Comparison of ENCODE assay signal across 17 mouse cellular contexts in genomic region chr5:123851398-123851797, GRCm38 (mm10). TPM values are rescaled to one million over a fixed set of nuclear protein-coding genes. Genes with fewer than 3 reads are reported as not detected.
DNase-seq lines count a peak whose midpoint lies in the region; ATAC-seq and TF ChIP-seq lines count a peak whose summit lies in the region.
"Had no signal": no experiment of that assay in that cellular context is flagged by ENCODE, and none has a peak within 500 bp of the region (broad histone marks: within the 10 kb centered on the region; RNA-seq: fewer than 3 reads in every experiment).

No protein-coding gene starts in this region.

- no peak overlapping the region for H3K9ac ChIP-seq in kidney, postnatal 0 days (ENCODE audit: low read depth, low read length)
- no peak overlapping the region for H3K9ac ChIP-seq in hindbrain, embryonic 16.5 days (ENCODE audit: low read depth, low read length)
- H3K9ac ChIP-seq: forebrain, embryonic 15.5 days; liver, embryonic 14.5 days had no signal

- TF ChIP-seq POLR2A in thymus, adult 2 months (IDR thresholded peaks at IDR 0.05; ENCODE audit: control insufficient read depth, extremely low read depth, insufficient read depth, low read length, poor library complexity), result no peak

- ATAC-seq in kidney, postnatal 0 days (replicated peaks; ENCODE audit: low FRiP score, low read depth), result no peak
- ATAC-seq in hindbrain, embryonic 16.5 days, result no peak
- ATAC-seq: forebrain, embryonic 15.5 days had no signal

- no peaks in the 10 kb centered on the region for H3K9me3 ChIP-seq in kidney, postnatal 0 days (replicated peaks; ENCODE audit: low read length)
- no peaks in the 10 kb centered on the region for H3K9me3 ChIP-seq in hindbrain, embryonic 16.5 days (ENCODE audit: control insufficient read depth, low read length)
- H3K9me3 ChIP-seq: forebrain, embryonic 15.5 days; limb, embryonic 10.5 days had no signal

- H3K36me3 ChIP-seq in thymus, adult 2 months (ENCODE audit: control insufficient read depth, insufficient read depth, low read length), result no peaks in the 10 kb centered on the region
- no peaks in the 10 kb centered on the region for H3K36me3 ChIP-seq in kidney, postnatal 0 days (ENCODE audit: insufficient read depth, low read length)
- H3K36me3 ChIP-seq in splenic B cell, adult 2 months (ENCODE audit: control insufficient read depth, insufficient read depth, low read length, poor library complexity, severe bottlenecking), result no peaks in the 10 kb centered on the region
- no peaks in the 10 kb centered on the region for H3K36me3 ChIP-seq in hindbrain, embryonic 16.5 days (ENCODE audit: control insufficient read depth, insufficient read depth, low read length)
- H3K36me3 ChIP-seq: forebrain, embryonic 15.5 days; limb, embryonic 10.5 days had no signal

- peaks cover 5% of the 10 kb centered on the region for H3K4me1 ChIP-seq in thymus, adult 2 months (replicated peaks; ENCODE audit: control insufficient read depth, insufficient read depth, low read length)
- no peaks in the 10 kb centered on the region for H3K4me1 ChIP-seq in kidney, postnatal 0 days (replicated peaks; ENCODE audit: insufficient read depth, low read length)
- no peaks in the 10 kb centered on the region for H3K4me1 ChIP-seq in hindbrain, embryonic 16.5 days (ENCODE audit: control insufficient read depth, insufficient read depth, low read depth, low read length)
- H3K4me1 ChIP-seq: forebrain, embryonic 15.5 days had no signal

- no peaks in the 10 kb centered on the region for H3K27me3 ChIP-seq in thymus, adult 2 months (ENCODE audit: control insufficient read depth, insufficient read depth, low read length)
- H3K27me3 ChIP-seq in kidney, postnatal 0 days (ENCODE audit: insufficient read depth, low read length), result no peaks in the 10 kb centered on the region
- no peaks in the 10 kb centered on the region for H3K27me3 ChIP-seq in splenic B cell, adult 2 months (ENCODE audit: control insufficient read depth, insufficient read depth, low read length, poor library complexity, severe bottlenecking)
- no peaks in the 10 kb centered on the region for H3K27me3 ChIP-seq in hindbrain, embryonic 16.5 days (replicated peaks; ENCODE audit: control insufficient read depth, insufficient read depth, low read length)
- H3K27me3 ChIP-seq: forebrain, embryonic 15.5 days had no signal

- H3K27ac ChIP-seq in thymus, adult 2 months (ENCODE audit: control insufficient read depth, insufficient read depth, low read length), result no peak overlapping the region
- no peak overlapping the region for H3K27ac ChIP-seq in kidney, postnatal 0 days
- H3K27ac ChIP-seq in hindbrain, embryonic 16.5 days (ENCODE audit: low read depth, low read length), result no peak overlapping the region
- H3K27ac ChIP-seq: forebrain, embryonic 15.5 days; limb, embryonic 10.5 days; liver, embryonic 14.5 days; macrophage had no signal

- no peak for TF ChIP-seq CTCF in thymus, adult 2 months (IDR thresholded peaks at IDR 0.05; ENCODE audit: borderline replicate concordance, control insufficient read depth, extremely low read depth, insufficient read depth, low read length, poor library complexity)
- TF ChIP-seq CTCF in kidney, postnatal 0 days (IDR thresholded peaks at IDR 0.05; ENCODE audit: low read depth), result no peak

- 7% methylated on average over 2 of the region's 2 CpGs for WGBS in thymus, adult 2 months
- WGBS in kidney, postnatal 0 days, result 12% methylated on average over 2 of the region's 2 CpGs
- 68% methylated on average over 2 of the region's 2 CpGs for WGBS in hindbrain, embryonic 16.5 days

- H3K4me3 ChIP-seq in thymus, adult 2 months (ENCODE audit: control insufficient read depth, insufficient read depth, low read length), result no peak overlapping the region
- H3K4me3 ChIP-seq in kidney, postnatal 0 days (replicated peaks; ENCODE audit: low read depth, low read length), result no peak overlapping the region
- no peak overlapping the region for H3K4me3 ChIP-seq in hindbrain, embryonic 16.5 days (ENCODE audit: low read length)
- H3K4me3 ChIP-seq: forebrain, embryonic 15.5 days; limb, embryonic 10.5 days; myocyte had no signal

- no peak overlapping the region for H3K4me2 ChIP-seq in kidney, postnatal 0 days (ENCODE audit: low read length)
- H3K4me2 ChIP-seq in hindbrain, embryonic 16.5 days (ENCODE audit: low read length), result no peak overlapping the region
- H3K4me2 ChIP-seq: forebrain, embryonic 15.5 days had no signal

- DNase-seq in thymus, adult 2 months, result peak; percentile 8
- no peak for DNase-seq in thymus, adult 18-20 months
- peak; percentile 42 for DNase-seq in kidney, postnatal 0 days (ENCODE audit: low spot score)
- DNase-seq in splenic B cell, adult 2 months (ENCODE audit: low read depth, low spot score), result peak; percentile 43
- DNase-seq in Muller cell, postnatal 12 days (ENCODE audit: inconsistent ontology term), result no peak
- DNase-seq in layer of hippocampus, adult 9-11 months, result no peak
- DNase-seq: adrenal gland, postnatal 14 days; cerebellum, postnatal 25 days; gastrocnemius, postnatal 25 days; right cerebral cortex, postnatal 4 days had no signal

RNA-seq across cellular contexts. Expression of gene Hcar2, which starts 13.9 kb away (rescaled TPM):
- polyA plus RNA-seq in thymus, adult 2 months (2012; rRNA removed), result 2.7 and 3.0 TPM in 2 replicates
- polyA plus RNA-seq in kidney, postnatal 0 days (2015; fragmentation: Nextera tagmentation; extraction: Ambion mirVana), result 0.15 TPM in 1 of 2 replicates, not detected in the other
- polyA plus RNA-seq in hindbrain, embryonic 16.5 days (2015; fragmentation: Nextera tagmentation; extraction: Ambion mirVana), result not detected in 2 replicates
- polyA plus RNA-seq: forebrain, embryonic 15.5 days; heart, postnatal 0 days; limb, embryonic 10.5 days; myocyte had no signal

RNA-seq across cellular contexts. Expression of gene Hcar1, which starts 28.4 kb away (rescaled TPM):
- polyA plus RNA-seq in thymus, adult 2 months (2012; rRNA removed), result 3.1 and 4.7 TPM in 2 replicates
- polyA plus RNA-seq in kidney, postnatal 0 days (2015; fragmentation: Nextera tagmentation; extraction: Ambion mirVana), result 3.3 and 3.6 TPM in 2 replicates
- 0.91 and 0.94 TPM in 2 replicates for polyA plus RNA-seq in hindbrain, embryonic 16.5 days (2015; fragmentation: Nextera tagmentation; extraction: Ambion mirVana)
- polyA plus RNA-seq: limb, embryonic 10.5 days; macrophage; myocyte had no signal

RNA-seq across cellular contexts. Expression of gene Denr, which starts 55.6 kb away (rescaled TPM):
- 9.7 and 11.8 TPM in 2 replicates for polyA plus RNA-seq in thymus, adult 2 months (2012; rRNA removed)
- 128 and 133 TPM in 2 replicates for polyA plus RNA-seq in kidney, postnatal 0 days (2015; fragmentation: Nextera tagmentation; extraction: Ambion mirVana)
- polyA plus RNA-seq in hindbrain, embryonic 16.5 days (2015; fragmentation: Nextera tagmentation; extraction: Ambion mirVana), result 105 and 112 TPM in 2 replicates

Comparison
In these comparisons a context has a peak if more than half of its experiments do, and no peak if none do; other contexts are left out.
1. DNase-seq: peak in thymus, adult 2 months (single experiment), kidney, postnatal 0 days (single experiment) and splenic B cell, adult 2 months (single experiment); none in thymus, adult 18-20 months (0 of 2), Muller cell, postnatal 12 days (single experiment) and layer of hippocampus, adult 9-11 months (single experiment).